ENCODE assay signal across 25 mouse cellular contexts in the genomic region with DNA sequence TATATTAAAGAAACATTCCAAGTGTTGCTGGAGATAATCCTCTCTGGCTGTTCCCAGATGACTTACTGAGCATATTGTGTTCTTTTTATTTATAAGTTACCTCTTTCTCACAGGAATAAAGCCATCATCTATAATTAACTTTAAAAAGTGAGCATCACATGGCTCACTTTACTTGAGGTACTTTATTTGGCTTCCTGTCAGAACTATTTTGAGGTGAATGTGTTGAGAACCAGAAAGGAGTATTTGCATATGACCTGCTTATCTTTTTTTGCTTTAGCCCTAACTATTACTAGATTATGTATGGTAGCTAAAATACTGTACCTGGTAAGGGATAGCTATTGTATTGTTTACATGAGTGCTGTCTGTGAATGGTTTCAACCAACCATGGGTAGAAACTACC.
"Had no signal": no experiment of that assay in that cellular context is flagged by ENCODE, and none has a peak within 500 bp of the region (broad histone marks: within the 10 kb centered on the region; RNA-seq: fewer than 3 reads in every experiment).

No protein-coding gene starts in this region.

- H3K9me3 ChIP-seq: embryonic facial prominence, embryonic 10.5 days; embryonic facial prominence, embryonic 12.5 days; embryonic facial prominence, embryonic 13.5 days; embryonic facial prominence, embryonic 15.5 days; forebrain, embryonic 10.5 days; forebrain, embryonic 12.5 days; forebrain, embryonic 13.5 days; forebrain, embryonic 15.5 days; heart, embryonic 10.5 days had no signal

- H3K9ac ChIP-seq: embryonic facial prominence, embryonic 12.5 days; embryonic facial prominence, embryonic 13.5 days; embryonic facial prominence, embryonic 15.5 days; forebrain, embryonic 12.5 days; forebrain, embryonic 13.5 days; forebrain, embryonic 15.5 days; forebrain, postnatal 0 days had no signal

- H3K4me2 ChIP-seq: embryonic facial prominence, embryonic 12.5 days; embryonic facial prominence, embryonic 13.5 days; embryonic facial prominence, embryonic 15.5 days; forebrain, embryonic 12.5 days; forebrain, embryonic 13.5 days; forebrain, embryonic 15.5 days had no signal

- H3K36me3 ChIP-seq: embryonic facial prominence, embryonic 10.5 days; embryonic facial prominence, embryonic 12.5 days; embryonic facial prominence, embryonic 13.5 days; embryonic facial prominence, embryonic 15.5 days; forebrain, embryonic 10.5 days; forebrain, embryonic 12.5 days; forebrain, embryonic 15.5 days; heart, embryonic 10.5 days had no signal

- DNase-seq: cerebellum, adult 9-11 months; cerebellum, postnatal 10 days; cerebellum, postnatal 14 days; cerebellum, postnatal 25 days; cerebellum, postnatal 36 days; embryo, embryonic 11 days; forebrain, postnatal 0 days; gastrocnemius, adult 2 months; gastrocnemius, postnatal 10 days; gastrocnemius, postnatal 14 days; gastrocnemius, postnatal 25 days; gastrocnemius, postnatal 36 days; heart, adult 11 months; heart, adult 18-20 months; heart, adult 2 months had no signal

- H3K4me3 ChIP-seq: embryonic facial prominence, embryonic 10.5 days; embryonic facial prominence, embryonic 12.5 days; embryonic facial prominence, embryonic 13.5 days; embryonic facial prominence, embryonic 15.5 days; erythroblast, embryonic 14.5 days; forebrain, embryonic 10.5 days; forebrain, embryonic 12.5 days; forebrain, embryonic 13.5 days; forebrain, embryonic 15.5 days; gastrocnemius, adult 2 months; heart, adult 2 months; heart, embryonic 10.5 days had no signal

- H3K4me1 ChIP-seq: embryonic facial prominence, embryonic 10.5 days; embryonic facial prominence, embryonic 12.5 days; embryonic facial prominence, embryonic 13.5 days; embryonic facial prominence, embryonic 15.5 days; forebrain, embryonic 10.5 days; forebrain, embryonic 12.5 days; forebrain, embryonic 13.5 days; forebrain, embryonic 15.5 days; heart, embryonic 10.5 days had no signal

- H3K27ac ChIP-seq: embryonic facial prominence, embryonic 10.5 days; embryonic facial prominence, embryonic 12.5 days; embryonic facial prominence, embryonic 13.5 days; embryonic facial prominence, embryonic 15.5 days; forebrain, embryonic 10.5 days; forebrain, embryonic 12.5 days; forebrain, embryonic 13.5 days; forebrain, embryonic 15.5 days; gastrocnemius, adult 2 months; heart, adult 2 months; heart, embryonic 10.5 days had no signal

- H3K27me3 ChIP-seq: embryonic facial prominence, embryonic 12.5 days; embryonic facial prominence, embryonic 13.5 days; embryonic facial prominence, embryonic 15.5 days; forebrain, embryonic 12.5 days; forebrain, embryonic 13.5 days; forebrain, embryonic 15.5 days had no signal
